ENCODE assay signal across 12 mouse cellular contexts in the genomic region with DNA sequence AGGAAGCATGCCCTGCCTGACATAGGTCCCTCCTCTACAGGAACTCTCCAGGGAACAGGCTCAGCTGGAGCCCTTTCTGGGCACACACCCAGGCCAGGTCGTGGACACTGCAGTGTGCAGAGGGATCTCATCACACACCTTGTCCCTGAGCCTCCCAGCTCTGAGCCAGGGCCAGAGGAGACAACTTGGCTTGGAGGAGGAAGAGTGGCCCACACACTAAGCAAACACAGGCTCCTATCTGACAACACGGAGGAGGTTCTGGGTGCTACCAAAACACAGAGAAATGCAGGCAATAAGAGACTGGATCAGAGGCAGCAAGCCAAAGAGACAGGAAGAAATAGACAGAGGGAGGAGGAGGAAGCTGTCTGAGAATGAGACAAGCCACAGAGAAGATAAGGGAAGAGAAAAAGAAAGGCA. TPM values are rescaled to one million over a fixed set of nuclear protein-coding genes. Genes with fewer than 3 reads are reported as not detected.
DNase-seq lines count a peak whose midpoint lies in the region; ATAC-seq and TF ChIP-seq lines count a peak whose summit lies in the region.
"Had no signal": no experiment of that assay in that cellular context is flagged by ENCODE, and none has a peak within 500 bp of the region (broad histone marks: within the 10 kb centered on the region; RNA-seq: fewer than 3 reads in every experiment).

No protein-coding gene starts in this region.

- no peak overlapping the region for H3K9ac ChIP-seq in kidney, embryonic 14.5 days (ENCODE audit: low read depth, low read length)
- no peak overlapping the region for H3K9ac ChIP-seq in kidney, postnatal 0 days (ENCODE audit: low read depth, low read length)
- H3K9ac ChIP-seq: embryonic facial prominence, embryonic 13.5 days had no signal

- no peak for DNase-seq in kidney, adult 11 months
- DNase-seq in urinary bladder, postnatal 36 days (ENCODE audit: low spot score in 2 of 2): peak; percentile 45 to 48
- no peak for DNase-seq in urinary bladder, postnatal 14 days (ENCODE audit: low spot score)
- no peak for DNase-seq in kidney, postnatal 0 days (ENCODE audit: low spot score)
- DNase-seq in testis, postnatal 14 days (ENCODE audit: low spot score): peak; percentile 39
- no peak for DNase-seq in adrenal gland, adult 8-10 months
- no peak for DNase-seq in thymus, postnatal 0 days (ENCODE audit: low spot score)
- DNase-seq: thymus, postnatal 36 days had no signal

- peak overlapping the region; percentile 4; the same call in 1 of the 2 replicates for H3K27ac ChIP-seq in kidney, embryonic 14.5 days (ENCODE audit: low read depth, low read length)
- peak overlapping the region; percentile 44; the same call in 1 of the 2 replicates for H3K27ac ChIP-seq in kidney, postnatal 0 days
- H3K27ac ChIP-seq: embryonic facial prominence, embryonic 13.5 days; macrophage had no signal

- H3K4me3 ChIP-seq in kidney, embryonic 14.5 days (ENCODE audit: low read length): no peak overlapping the region
- H3K4me3 ChIP-seq in kidney, postnatal 0 days (replicated peaks; ENCODE audit: low read depth, low read length): no peak overlapping the region
- H3K4me3 ChIP-seq: embryonic facial prominence, embryonic 13.5 days had no signal

- TF ChIP-seq CTCF in kidney, postnatal 0 days (IDR thresholded peaks at IDR 0.05; ENCODE audit: low read depth): no peak

- H3K9me3 ChIP-seq in kidney, embryonic 14.5 days (ENCODE audit: control insufficient read depth, low read length): no peaks in the 10 kb centered on the region
- no peaks in the 10 kb centered on the region for H3K9me3 ChIP-seq in kidney, postnatal 0 days (replicated peaks; ENCODE audit: low read length)
- H3K9me3 ChIP-seq: embryonic facial prominence, embryonic 13.5 days had no signal

- H3K4me1 ChIP-seq in kidney, embryonic 14.5 days (ENCODE audit: control insufficient read depth, insufficient read depth, low read length): peaks cover 32% of the 10 kb centered on the region
- H3K4me1 ChIP-seq in kidney, postnatal 0 days (replicated peaks; ENCODE audit: insufficient read depth, low read length): peaks cover 24% of the 10 kb centered on the region

- no peak overlapping the region for H3K4me2 ChIP-seq in kidney, embryonic 14.5 days (replicated peaks; ENCODE audit: low read depth, low read length)
- H3K4me2 ChIP-seq in kidney, postnatal 0 days (ENCODE audit: low read length): no peak overlapping the region
- H3K4me2 ChIP-seq: embryonic facial prominence, embryonic 13.5 days had no signal

- ATAC-seq in kidney, embryonic 14.5 days (ENCODE audit: low FRiP score, low TSS enrichment): no peak
- no peak for ATAC-seq in kidney, postnatal 0 days (replicated peaks; ENCODE audit: low FRiP score, low read depth)

- WGBS in kidney, embryonic 14.5 days: 14% methylated on average over 2 of the region's 2 CpGs
- WGBS in kidney, postnatal 0 days: 5% methylated on average over 2 of the region's 2 CpGs

- H3K27me3 ChIP-seq in kidney, embryonic 14.5 days (ENCODE audit: control insufficient read depth, insufficient read depth, low read length): no peaks in the 10 kb centered on the region
- H3K27me3 ChIP-seq in kidney, postnatal 0 days (ENCODE audit: insufficient read depth, low read length): no peaks in the 10 kb centered on the region
- H3K27me3 ChIP-seq: embryonic facial prominence, embryonic 13.5 days had no signal

- no peaks in the 10 kb centered on the region for H3K36me3 ChIP-seq in kidney, embryonic 14.5 days (ENCODE audit: control insufficient read depth, insufficient read depth, low read length)
- no peaks in the 10 kb centered on the region for H3K36me3 ChIP-seq in kidney, postnatal 0 days (ENCODE audit: insufficient read depth, low read length)

RNA-seq across cellular contexts. Expression of gene Tns1, which starts 42.7 kb away (rescaled TPM):
- polyA plus RNA-seq in kidney, embryonic 14.5 days (2014; fragmentation: Nextera tagmentation; extraction: Ambion mirVana): 40.1 and 59.2 TPM in 2 replicates
- polyA plus RNA-seq in kidney, postnatal 0 days (2015; fragmentation: Nextera tagmentation; extraction: Ambion mirVana): 65.4 and 71.8 TPM in 2 replicates
- total RNA-seq in adrenal gland, adult 8-10 months (2022): 100 to 1,000 TPM; 461 to 578 (median 489) TPM
- polyA plus RNA-seq in thymus, postnatal 0 days (2015; fragmentation: Nextera tagmentation; extraction: Ambion mirVana): 12.6 and 13.0 TPM in 2 replicates

RNA-seq across cellular contexts. Expression of gene Rufy4, which starts 43.8 kb away (rescaled TPM):
- not detected in 2 replicates for polyA plus RNA-seq in kidney, embryonic 14.5 days (2014; fragmentation: Nextera tagmentation; extraction: Ambion mirVana)
- 0.07 and 0.18 TPM in 2 replicates for polyA plus RNA-seq in kidney, postnatal 0 days (2015; fragmentation: Nextera tagmentation; extraction: Ambion mirVana)
- total RNA-seq in adrenal gland, adult 8-10 months (2022): 1 to 10 TPM; 1.3 to 4.4 (median 2.8) TPM
- 0.08 and 0.15 TPM in 2 replicates for polyA plus RNA-seq in thymus, postnatal 0 days (2015; fragmentation: Nextera tagmentation; extraction: Ambion mirVana)
- total RNA-seq: layer of hippocampus, adult 18-20 months had no signal
- polyA plus RNA-seq: macrophage had no signal

Comparison
In these comparisons a context has a peak if more than half of its experiments do, and no peak if none do; other contexts are left out.
1. DNase-seq: peak in urinary bladder, postnatal 36 days (2 of 2) and testis, postnatal 14 days (single experiment); none in kidney, adult 11 months (single experiment), urinary bladder, postnatal 14 days (single experiment), kidney, postnatal 0 days (single experiment), adrenal gland, adult 8-10 months (single experiment) and thymus, postnatal 0 days (single experiment).